8 mouse cellular contexts compared by ENCODE assay signal in genomic region chr17:32113523-32114421, GRCm38 (mm10). TPM values are rescaled to one million over a fixed set of nuclear protein-coding genes. Genes with fewer than 3 reads are reported as not detected.
DNase-seq lines count a peak whose midpoint lies in the region; ATAC-seq and TF ChIP-seq lines count a peak whose summit lies in the region.

No protein-coding gene starts in this region.

- TF ChIP-seq EP300 in liver, postnatal 0 days (IDR thresholded peaks at IDR 0.05; ENCODE audit: low read depth): no peak

- WGBS in spleen, adult 2 months: 3% methylated on average over 56 of the region's 56 CpGs
- under 1% methylated on average over 56 of the region's 56 CpGs for WGBS in embryonic facial prominence, embryonic 10.5 days
- 2% methylated on average over 56 of the region's 56 CpGs for WGBS in liver, postnatal 0 days (ENCODE audit: insufficient replicate concordance)
- under 1% methylated on average over 56 of the region's 56 CpGs for WGBS in neural tube, embryonic 12.5 days

- no peaks in the 10 kb centered on the region for H3K9me3 ChIP-seq in embryonic facial prominence, embryonic 10.5 days
- H3K9me3 ChIP-seq in liver, postnatal 0 days (ENCODE audit: low read length): no peaks in the 10 kb centered on the region
- H3K9me3 ChIP-seq in neural tube, embryonic 12.5 days: no peaks in the 10 kb centered on the region

- TF ChIP-seq CTCF in spleen, adult 2 months (IDR thresholded peaks at IDR 0.05; ENCODE audit: extremely low read depth, insufficient read depth, insufficient read length, insufficient replicate concordance): no peak
- no peak for TF ChIP-seq CTCF in liver, postnatal 0 days (IDR thresholded peaks at IDR 0.05; ENCODE audit: low read depth)

- H3K9ac ChIP-seq in liver, postnatal 0 days (replicated peaks): peak overlapping the region; percentile 65
- peak overlapping the region; percentile 49 for H3K9ac ChIP-seq in neural tube, embryonic 12.5 days

- peaks cover 6% of the 10 kb centered on the region for H3K27me3 ChIP-seq in spleen, adult 2 months (ENCODE audit: control insufficient read depth, insufficient read depth, low read length)
- peaks cover 58% of the 10 kb centered on the region for H3K27me3 ChIP-seq in embryonic facial prominence, embryonic 10.5 days (replicated peaks; ENCODE audit: low read depth, poor library complexity, severe bottlenecking)
- H3K27me3 ChIP-seq in liver, postnatal 0 days (ENCODE audit: insufficient read depth, low read length): no peaks in the 10 kb centered on the region
- H3K27me3 ChIP-seq in neural tube, embryonic 12.5 days (replicated peaks): peaks cover 13% of the 10 kb centered on the region

- peak overlapping the region; percentile 41; the same call in 1 of the 2 replicates for H3K4me3 ChIP-seq in spleen, adult 2 months (ENCODE audit: extremely low read depth, insufficient read depth, insufficient read length)
- H3K4me3 ChIP-seq in embryonic facial prominence, embryonic 10.5 days: peak overlapping the region; percentile 68
- H3K4me3 ChIP-seq in liver, postnatal 0 days (ENCODE audit: low read depth, low read length): peak overlapping the region; percentile 58
- peak overlapping the region; percentile 47 for H3K4me3 ChIP-seq in neural tube, embryonic 12.5 days

- H3K4me1 ChIP-seq in spleen, adult 2 months (ENCODE audit: control insufficient read depth, insufficient read depth, insufficient read length): peaks cover 4% of the 10 kb centered on the region; the same call in 1 of the 2 replicates
- peaks cover 63% of the 10 kb centered on the region for H3K4me1 ChIP-seq in embryonic facial prominence, embryonic 10.5 days
- H3K4me1 ChIP-seq in liver, postnatal 0 days (ENCODE audit: insufficient read depth): peaks cover 79% of the 10 kb centered on the region
- peaks cover 20% of the 10 kb centered on the region for H3K4me1 ChIP-seq in neural tube, embryonic 12.5 days

- TF ChIP-seq POLR2A in spleen, adult 2 months (IDR thresholded peaks at IDR 0.05; ENCODE audit: low read depth, low read length): no peak

- no peak overlapping the region for H3K27ac ChIP-seq in spleen, adult 2 months (ENCODE audit: insufficient read depth, low read length)
- H3K27ac ChIP-seq in embryonic facial prominence, embryonic 10.5 days (replicated peaks): peak overlapping the region; percentile 72
- peak overlapping the region; percentile 61 for H3K27ac ChIP-seq in liver, postnatal 0 days (ENCODE audit: low read depth)
- H3K27ac ChIP-seq in neural tube, embryonic 12.5 days: no peak overlapping the region

- H3K36me3 ChIP-seq in spleen, adult 2 months (ENCODE audit: control insufficient read depth, insufficient read depth, low read length): no peaks in the 10 kb centered on the region
- no peaks in the 10 kb centered on the region for H3K36me3 ChIP-seq in embryonic facial prominence, embryonic 10.5 days (replicated peaks)
- no peaks in the 10 kb centered on the region for H3K36me3 ChIP-seq in liver, postnatal 0 days (replicated peaks; ENCODE audit: insufficient read depth, low read length)
- H3K36me3 ChIP-seq in neural tube, embryonic 12.5 days: no peaks in the 10 kb centered on the region

- peak; percentile 62 for ATAC-seq in liver, postnatal 0 days
- ATAC-seq in neural tube, embryonic 12.5 days (ENCODE audit: low FRiP score, low read depth): peak; percentile 33

- peak overlapping the region; percentile 87 for H3K4me2 ChIP-seq in liver, postnatal 0 days (ENCODE audit: low read depth, low read length)
- peak overlapping the region; percentile 95 for H3K4me2 ChIP-seq in neural tube, embryonic 12.5 days (replicated peaks)

- DNase-seq in spleen, adult 2 months (ENCODE audit: low read depth in 1 of 2, low spot score in 2 of 2): peak in 1 of 2 experiments; percentile 18
- DNase-seq in spleen, adult 18-20 months: no peak
- peak; percentile 77 for DNase-seq in embryonic facial prominence, embryonic 10.5 days (ENCODE audit: low spot score)
- peak; percentile 79 to 84 for DNase-seq in heart, adult 9 months (ENCODE audit: low spot score in 2 of 2)
- peak; percentile 92 to 94 for DNase-seq in kidney, adult 8-10 months
- DNase-seq in liver, postnatal 0 days: peak; percentile 85
- peak; percentile 85 for DNase-seq in thymus, postnatal 14 days

RNA-seq across cellular contexts. Expression of gene Notch3, which starts 52.9 kb away (rescaled TPM):
- 23.5 and 24.5 TPM in 2 replicates for polyA plus RNA-seq in spleen, adult 2 months (2012; rRNA removed)
- 23.7 and 24.5 TPM in 2 replicates for polyA plus RNA-seq in embryonic facial prominence, embryonic 10.5 days (2016; fragmentation: Nextera tagmentation; extraction: Ambion mirVana)
- 0.20 and 0.26 TPM in 2 replicates for polyA plus RNA-seq in liver, postnatal 0 days (2015; fragmentation: Nextera tagmentation; extraction: Ambion mirVana)
- polyA plus RNA-seq in neural tube, embryonic 12.5 days (2016; fragmentation: Nextera tagmentation; extraction: Ambion mirVana): 17.3 and 17.4 TPM in 2 replicates

Comparison
In these comparisons a context has a peak if more than half of its experiments do, and no peak if none do; other contexts are left out.
1. DNase-seq: peak in embryonic facial prominence, embryonic 10.5 days (single experiment), heart, adult 9 months (2 of 2), kidney, adult 8-10 months (2 of 2), liver, postnatal 0 days (single experiment) and thymus, postnatal 14 days (single experiment); none in spleen, adult 18-20 months (0 of 2).
2. H3K27ac ChIP-seq: peak in embryonic facial prominence, embryonic 10.5 days (single experiment) and liver, postnatal 0 days (single experiment); none in spleen, adult 2 months (single experiment) and neural tube, embryonic 12.5 days (single experiment).
3. RNA of gene Notch3, which starts 52.9 kb away (polyA plus RNA-seq): 23.5 to 24.5 TPM in spleen, adult 2 months, 23.7 to 24.5 TPM in embryonic facial prominence, embryonic 10.5 days and 17.3 to 17.4 TPM in neural tube, embryonic 12.5 days; 0.20 to 0.26 TPM in liver, postnatal 0 days; every median in the first group is over 10 times any median in the second.
4. Peak in every context shown above with its lines, with median percentiles within 50 percentile points of each other: H3K4me3 ChIP-seq.